Mouse (Mus musculus) liver, postnatal 0 days (tissue): ENCODE data around the gene Serpina12.

Source experiments
- CTCF ChIP-seq: sonication (generic); IDR thresholded peaks from 2 replicates; pipeline ENCODE4 v1.5.1; 2016; ENCODE audit warnings: antibody characterized with exemption, low read depth
- EP300 ChIP-seq: IDR thresholded peaks from 2 replicates; pipeline ENCODE4 v1.6.1; 2016; ENCODE audit warnings: antibody characterized with exemption, low read depth, mild to moderate bottlenecking

GRCm38 (mm10) chr12:104067549-104067948 is 23.3 kb upstream of the Serpina12 start:
- TF ChIP-seq CTCF, result no peak
- no peak for TF ChIP-seq EP300
